Mouse (Mus musculus) thymus, postnatal 25 days (tissue): ENCODE data around the gene Ankle2.

ENCODE experiments used
- DNase-seq: peaks from one replicate; pipeline ENCODE4 v3.0.0; 2022

The Ankle2 gene

DNA sequence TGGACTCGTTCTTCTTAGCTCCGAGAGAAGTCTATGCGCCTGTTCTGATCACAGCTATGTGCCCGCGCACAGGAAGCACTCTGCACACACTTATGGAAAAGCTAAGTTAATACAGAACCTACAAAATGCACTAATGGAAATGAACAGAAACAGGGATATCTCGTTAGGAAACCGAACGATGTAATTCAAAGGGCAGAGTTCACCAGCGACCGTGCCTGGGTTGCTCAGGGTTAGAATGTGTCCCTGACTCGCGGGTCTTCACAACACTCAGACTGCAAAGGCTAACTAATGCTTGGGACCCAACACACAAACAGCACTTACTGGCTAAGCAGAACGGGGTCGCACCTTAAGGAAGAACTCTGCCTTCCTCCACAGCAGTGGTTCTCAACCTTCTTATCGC lies 54.4 kb downstream of the Ankle2 start:
- peak; percentile 8 for DNase-seq

DNA sequence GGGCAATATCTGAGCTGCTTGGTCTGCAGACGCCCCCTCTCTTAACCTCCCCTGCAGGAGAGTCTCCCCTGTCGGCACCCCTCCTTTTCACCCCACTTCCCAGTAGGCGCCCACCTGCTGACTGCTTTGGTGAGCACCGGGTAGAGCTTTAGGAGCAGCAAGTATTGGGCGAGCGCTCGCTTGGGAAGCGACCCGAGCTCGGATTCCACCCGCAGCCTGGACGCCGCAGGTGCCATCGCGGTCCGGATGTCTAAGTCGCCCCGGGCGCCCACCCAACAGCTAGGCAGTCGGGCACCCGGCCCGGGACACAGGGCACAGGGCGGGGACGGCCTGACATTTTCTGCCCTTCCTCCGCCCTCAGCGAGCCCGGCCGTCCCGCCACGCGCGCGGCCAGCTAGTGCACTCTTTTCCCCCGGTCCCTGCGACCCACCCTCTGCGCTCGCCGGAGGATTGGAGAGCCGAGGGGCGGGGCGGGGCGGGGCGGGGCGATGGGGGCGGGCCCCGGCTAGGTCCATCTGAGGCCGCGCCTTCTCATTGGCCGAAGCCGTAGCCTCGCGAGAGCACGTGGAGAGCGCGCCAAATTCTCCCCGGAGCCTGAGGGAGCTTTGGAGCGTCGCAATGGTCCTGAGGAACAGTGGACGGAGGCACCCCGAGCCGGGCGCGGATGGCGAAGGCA lies 55.1 kb downstream of the Ankle2 start, which contains the start of the genes Pxmp2 and Pole:
Gene Pxmp2, minus strand, starts transcription at position 417 of the 676 bp plus-strand sequence.
Gene Pole, plus strand, starts transcription at position 537 of the 676 bp plus-strand sequence.
- peak; percentile 85 for DNase-seq

DNA sequence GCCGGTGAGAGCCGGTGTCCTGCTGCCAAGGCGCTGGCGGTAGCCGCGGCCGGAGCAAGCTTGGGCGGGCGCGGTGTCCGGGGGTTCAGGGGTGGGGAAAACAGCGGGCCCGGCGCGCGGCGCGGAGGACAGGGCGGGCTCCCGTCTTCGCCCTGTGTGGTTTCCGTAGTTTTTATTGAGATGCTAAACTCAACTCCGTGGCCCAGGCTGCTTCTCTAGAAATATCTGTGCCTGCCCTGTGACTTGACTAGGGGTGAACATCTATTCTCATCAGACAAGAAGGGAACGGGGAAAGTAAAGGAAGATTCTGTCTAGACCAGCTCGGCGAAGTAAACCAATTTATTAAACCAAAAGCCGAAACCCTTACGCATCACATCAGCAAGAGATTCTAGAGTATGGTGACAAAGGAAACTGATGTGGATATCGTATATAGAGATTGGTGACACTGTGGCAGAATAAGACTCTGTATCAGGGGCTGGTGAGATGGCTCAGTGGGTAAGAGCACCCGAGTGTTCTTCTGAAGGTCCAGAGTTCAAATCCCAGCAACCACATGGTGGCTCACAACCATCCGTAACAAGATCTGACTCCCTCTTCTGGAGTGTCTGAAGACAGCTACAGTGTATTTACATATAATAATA lies 55.8 kb downstream of the Ankle2 start:
- no peak for DNase-seq

DNA sequence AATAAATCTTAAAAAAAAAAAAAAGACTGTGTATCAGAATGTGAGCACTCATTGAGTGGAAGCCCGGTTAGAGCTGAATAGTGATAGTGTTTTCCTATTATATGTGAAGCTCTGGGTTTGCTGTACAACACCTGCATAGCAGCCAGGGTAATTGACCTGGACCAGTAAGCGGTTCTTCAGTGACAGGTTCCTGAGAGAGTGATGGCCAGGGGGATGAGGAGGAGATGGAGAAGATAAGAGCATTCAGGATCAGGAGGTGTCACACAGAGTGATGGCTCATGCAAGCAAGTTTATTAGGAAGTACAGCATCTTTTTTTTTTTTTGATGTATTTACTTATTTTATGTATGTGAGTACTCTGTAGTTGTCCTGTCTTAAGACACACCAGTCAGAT lies 56.3 kb downstream of the Ankle2 start:
- DNase-seq, result no peak

DNA sequence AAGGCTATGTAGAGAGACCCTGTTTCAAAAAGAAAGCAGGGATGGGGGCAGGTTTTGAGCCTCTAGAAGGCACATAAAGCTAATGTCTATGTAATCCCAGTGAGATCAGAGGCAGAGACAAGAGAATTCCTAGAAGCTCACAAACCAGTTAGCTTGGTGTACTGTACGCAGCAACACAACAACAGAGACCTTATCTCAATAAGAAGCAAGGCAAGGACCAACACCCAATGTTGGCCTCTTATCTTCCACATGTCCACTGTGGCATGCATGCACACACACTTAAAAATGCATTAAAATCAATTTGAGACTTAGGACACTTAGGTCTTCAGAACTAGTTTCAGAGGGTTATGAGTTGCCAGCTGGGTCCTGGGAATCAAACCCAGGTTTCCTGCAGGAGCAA lies 60.8 kb downstream of the Ankle2 start:
- DNase-seq, result no peak

DNA sequence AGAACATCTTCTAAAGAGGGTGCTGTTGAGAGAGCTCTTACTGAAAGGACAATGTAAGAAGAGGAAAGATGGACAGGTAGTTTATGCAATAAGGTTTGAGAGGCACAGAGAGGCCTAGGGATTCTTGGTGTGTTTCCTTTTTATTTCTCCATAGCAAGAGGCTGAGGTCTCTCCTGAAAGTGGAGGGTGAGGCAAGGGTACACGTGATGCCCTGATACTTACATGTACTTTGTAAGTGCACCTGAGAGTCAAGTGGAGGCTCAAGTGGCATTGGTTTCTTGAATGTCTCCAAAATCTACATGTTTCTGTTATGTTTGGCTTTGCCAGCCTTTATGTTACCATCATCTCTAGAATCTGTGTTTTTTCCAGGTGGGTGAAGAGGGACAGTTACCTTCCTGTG lies 65.8 kb downstream of the Ankle2 start:
- no peak for DNase-seq

DNA sequence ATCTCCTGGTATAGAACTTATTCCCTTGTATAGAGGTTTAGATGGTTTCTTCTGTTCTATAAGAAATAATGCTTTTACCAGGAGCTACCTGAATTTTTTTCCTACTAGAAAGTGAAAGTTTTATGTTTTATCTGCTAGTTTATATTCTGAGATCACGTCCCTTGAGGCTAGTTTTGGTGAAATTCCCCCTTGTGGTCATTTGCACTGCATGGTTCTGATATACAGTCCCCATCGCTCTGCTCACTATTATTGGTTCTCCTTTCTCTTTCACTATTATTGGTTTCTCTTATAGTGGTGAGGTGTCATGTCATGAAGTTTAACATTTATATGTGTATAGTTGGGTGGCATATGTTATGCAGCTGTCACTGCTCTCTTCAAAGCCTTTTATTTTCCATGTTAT lies 69.8 kb downstream of the Ankle2 start:
- DNase-seq, result no peak
